Mouse (Mus musculus) cerebellum, postnatal 25 days (tissue): ENCODE results near the gene Usp3.

Source experiments
- DNase-seq, 2 experiments: peaks; one replicate each; pipeline ENCODE4 v3.0.0; 2021; ENCODE audit warnings: mixed read lengths in 2 of 2

Gene Usp3

GRCm38 (mm10) chr9:66506011-66506410 is 86.9 kb downstream of the Usp3 start:
- DNase-seq = peak in 1 of 2 experiments; percentile 15

DNA sequence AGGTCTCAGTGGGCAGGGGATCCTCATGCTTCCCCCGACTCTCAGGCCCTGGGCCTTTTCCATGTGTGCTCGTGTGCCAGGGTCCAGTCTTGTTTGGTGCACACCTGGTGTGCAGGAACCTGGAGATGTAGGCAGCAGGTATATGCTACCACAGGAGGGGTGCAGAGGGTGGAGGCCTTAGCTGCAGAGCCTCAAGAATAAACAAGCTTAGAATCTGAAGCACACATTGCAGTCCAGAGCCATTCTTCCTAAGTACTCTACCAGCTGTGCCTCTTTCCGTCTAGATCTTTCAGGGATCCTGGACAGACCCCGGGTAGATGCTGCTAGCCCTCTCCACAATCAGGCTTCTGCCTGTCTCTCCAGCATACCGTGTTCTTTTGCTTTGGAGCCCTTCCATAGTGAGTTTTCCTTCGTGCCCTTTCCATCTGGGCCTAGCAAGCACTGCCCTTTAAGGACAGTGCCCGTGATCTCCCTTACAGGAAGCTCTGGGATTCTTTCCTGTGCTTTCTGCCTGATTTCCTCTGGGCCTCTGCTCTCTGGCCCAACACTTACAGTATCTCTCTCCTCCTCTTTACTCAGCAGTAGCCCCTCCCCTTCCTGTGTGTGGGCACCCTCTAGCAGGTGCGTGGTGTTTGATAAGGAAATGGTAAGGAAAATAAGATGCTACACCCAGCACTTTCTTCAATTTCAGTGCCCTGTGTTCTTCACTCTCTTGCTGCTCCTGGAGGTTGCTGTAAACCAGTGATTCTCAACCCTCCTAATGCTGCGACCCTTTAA is 87.6 kb downstream of the Usp3 start:
- DNase-seq = peak in 1 of 2 experiments; percentile 25

- no peak for DNase-seq
Measured at GRCm38 (mm10) chr9:66504518-66504917, 88.4 kb downstream of the Usp3 start.

DNA sequence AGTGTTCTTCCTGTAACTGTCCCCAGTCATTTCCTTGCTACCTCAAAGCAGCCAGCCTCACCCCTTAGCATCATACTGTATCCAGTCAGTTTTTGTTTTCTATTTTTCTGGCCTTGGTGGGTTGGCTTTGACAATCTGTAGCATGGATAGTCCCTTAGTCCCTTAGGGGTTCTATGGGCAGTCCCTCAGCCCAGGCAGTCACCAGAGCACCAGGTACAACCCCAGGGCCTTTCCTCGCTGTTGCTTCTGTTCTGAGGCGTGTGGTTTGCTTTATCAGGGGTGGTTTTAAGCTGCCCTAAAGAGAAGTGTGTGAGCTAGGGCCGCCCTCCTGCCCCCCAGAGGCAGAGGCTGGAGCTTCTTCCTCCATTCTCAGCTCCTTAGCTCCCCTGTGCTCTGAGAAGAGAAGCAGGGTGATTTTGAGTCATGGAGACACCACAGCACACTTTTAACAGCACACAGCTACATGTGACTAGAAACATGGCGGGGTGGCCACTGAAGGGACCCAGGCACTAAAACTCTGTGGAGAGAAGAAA is 89.0 kb downstream of the Usp3 start:
- no peak for DNase-seq

DNA sequence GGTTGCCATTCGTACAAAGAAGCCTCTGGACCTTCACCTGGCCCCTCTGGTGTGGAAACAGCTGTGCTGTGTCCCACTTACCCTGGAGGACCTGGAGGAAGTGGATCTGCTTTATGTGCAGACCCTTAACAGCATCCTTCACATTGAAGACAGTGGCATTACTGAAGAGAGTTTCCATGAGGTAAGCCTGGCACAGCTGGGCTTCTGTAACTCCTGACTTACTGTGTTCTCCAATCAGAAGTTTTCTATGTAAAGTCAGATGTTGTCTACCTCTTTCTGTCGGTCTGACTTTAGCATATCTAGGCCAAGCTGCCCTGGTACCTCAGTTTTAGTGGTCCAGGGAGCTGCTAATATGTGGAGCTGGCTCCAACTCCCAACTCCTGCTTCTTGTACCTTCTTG is 91.7 kb downstream of the Usp3 start:
- no peak for DNase-seq

- DNase-seq = no peak
Measured at GRCm38 (mm10) chr9:66493992-66494391, 99.0 kb downstream of the Usp3 start.

GRCm38 (mm10) chr9:66492361-66492760 is 100.6 kb downstream of the Usp3 start:
- no peak for DNase-seq

- no peak for DNase-seq
Measured at GRCm38 (mm10) chr9:66488786-66489185, 104.2 kb downstream of the Usp3 start.

DNA sequence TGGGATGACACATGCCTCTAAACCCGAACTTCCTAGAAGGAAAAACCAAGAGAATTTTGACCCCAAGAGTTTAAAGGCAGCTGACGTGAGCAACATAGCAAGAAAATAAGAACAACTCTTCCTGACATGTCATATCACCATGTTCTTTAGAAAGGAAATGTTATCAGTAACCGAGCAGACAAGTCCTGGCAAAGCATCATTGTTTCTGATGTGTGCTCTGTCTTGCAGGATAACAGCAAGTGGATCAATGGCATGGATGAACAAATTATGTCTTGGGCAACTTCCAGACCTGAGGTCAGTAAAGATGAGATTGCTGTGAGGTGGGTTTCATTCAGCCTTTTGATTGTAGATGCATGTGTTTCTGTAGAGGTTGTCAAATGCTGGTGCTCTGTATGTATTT is 109.5 kb downstream of the Usp3 start:
- DNase-seq = no peak

DNA sequence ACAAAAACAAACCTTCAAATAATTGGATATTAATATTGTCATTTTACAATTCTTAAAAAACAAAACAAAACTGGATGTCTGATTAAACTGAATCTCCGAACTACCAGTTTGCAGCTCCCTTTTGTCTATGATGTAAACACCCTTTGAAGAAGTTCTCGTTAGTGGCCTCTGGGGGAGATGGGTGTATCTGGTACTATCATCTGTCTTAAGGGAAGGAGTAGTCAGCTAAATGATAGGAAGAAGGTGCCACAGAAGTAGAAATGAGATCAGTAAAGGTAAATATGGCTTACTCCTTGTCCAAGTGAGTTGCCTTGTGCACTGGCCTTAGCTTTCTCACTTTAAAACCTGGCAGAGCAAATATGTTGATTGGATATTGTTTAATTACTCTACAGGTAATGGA is 115.2 kb downstream of the Usp3 start:
- DNase-seq = no peak

DNA sequence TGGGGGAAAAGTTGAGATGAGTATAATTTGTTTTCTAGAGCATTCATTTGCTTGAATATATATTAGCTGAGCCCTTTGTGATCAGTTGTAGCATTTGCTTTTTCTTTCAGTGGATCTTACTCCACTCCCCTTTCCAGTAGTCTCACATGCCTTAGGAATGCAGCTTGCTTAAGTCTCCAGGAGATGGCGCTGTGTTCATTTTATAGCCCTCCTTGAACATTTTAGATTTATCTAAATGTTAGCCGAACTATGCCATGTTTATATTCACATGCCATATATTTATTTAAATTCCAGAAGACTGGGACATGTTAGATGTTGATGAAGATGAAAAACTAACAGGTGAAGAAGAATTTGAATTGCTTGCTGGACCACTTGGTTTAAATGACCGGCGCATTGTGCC is 127.9 kb downstream of the Usp3 start:
- DNase-seq = peak in 1 of 2 experiments; percentile 57
